Mouse (Mus musculus): ENCODE results near the gene Il17rd. TPM values are rescaled to one million over a fixed set of nuclear protein-coding genes. Genes with fewer than 3 reads are reported as not detected.

Gene Il17rd
- polyA plus RNA-seq, 1 experiment from 2014 or later = 1.9 TPM

DNA sequence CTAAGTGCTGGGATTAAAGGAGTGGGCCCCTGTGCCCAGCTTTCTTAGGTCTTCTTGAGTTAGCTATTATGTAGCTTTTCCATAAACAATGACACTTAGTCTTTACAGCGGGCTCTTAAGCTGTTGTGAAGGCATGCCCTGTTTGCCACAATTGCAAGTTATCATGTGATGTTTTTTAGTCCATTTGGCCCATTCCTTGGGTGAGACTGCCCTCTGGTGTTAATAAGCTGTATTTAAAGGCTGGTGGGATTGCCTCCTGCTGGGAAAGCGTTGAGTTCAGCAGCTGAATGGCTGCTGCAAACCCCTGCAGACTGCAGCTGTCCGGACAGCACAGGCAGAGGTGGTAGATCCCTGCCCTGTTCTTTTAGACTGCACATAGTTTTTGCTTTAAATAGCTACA, 58.0 kb downstream of the Il17rd start:
- H3K4me2 ChIP-seq (ENCODE audit: low read length) = no peak overlapping the region
- no peaks in the 10 kb centered on the region for H3K9me3 ChIP-seq (replicated peaks; ENCODE audit: control insufficient read depth, low read length, poor library complexity, severe bottlenecking)
- peak; percentile 56; the same call in 1 of the 2 replicates for ATAC-seq
- 7% methylated on average over 3 of the region's 3 CpGs for WGBS
- no peaks in the 10 kb centered on the region for H3K4me1 ChIP-seq (ENCODE audit: control insufficient read depth, insufficient read depth, low read length)
- H3K4me3 ChIP-seq (ENCODE audit: low read depth, low read length) = no peak overlapping the region
- no peaks in the 10 kb centered on the region for H3K27me3 ChIP-seq (ENCODE audit: control insufficient read depth, insufficient read depth, low read depth, low read length)
- H3K36me3 ChIP-seq (ENCODE audit: control insufficient read depth, insufficient read depth, low read length) = no peaks in the 10 kb centered on the region
- H3K9ac ChIP-seq (ENCODE audit: low read depth, low read length) = no peak overlapping the region
- no peak overlapping the region for H3K27ac ChIP-seq (ENCODE audit: low read length)

DNA sequence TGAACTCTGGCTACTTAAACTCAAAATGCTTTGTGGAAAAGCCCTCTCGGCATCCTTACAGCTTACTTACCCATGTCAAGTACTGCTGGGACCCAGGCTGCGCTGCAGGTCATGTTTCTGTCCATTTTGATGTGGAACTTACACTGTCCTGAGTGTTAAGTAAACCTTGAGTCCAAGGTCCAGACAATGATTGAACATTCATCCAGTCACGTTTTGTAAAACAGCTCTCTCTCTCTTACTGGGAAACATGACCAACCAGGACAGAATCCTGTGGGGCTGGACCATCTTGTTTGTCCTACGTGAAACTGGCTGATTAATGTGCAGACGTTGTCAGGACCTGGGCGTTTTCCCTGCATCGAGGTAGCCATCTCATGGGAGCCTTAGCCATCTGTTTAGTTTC, 63.0 kb downstream of the Il17rd start:
- Histone ChIP-seq H3K27me3 (ENCODE audit: control insufficient read depth, insufficient read depth, low read depth, low read length) (no peaks in the 10 kb centered on the region), H3K4me1 (ENCODE audit: control insufficient read depth, insufficient read depth, low read length) (no peaks in the 10 kb centered on the region), H3K4me2 (ENCODE audit: low read length) (no peak overlapping the region), H3K4me3 (ENCODE audit: low read depth, low read length) (no peak overlapping the region), H3K9ac (ENCODE audit: low read depth, low read length) (no peak overlapping the region), H3K27ac (ENCODE audit: low read length) (no peak overlapping the region), H3K36me3 (ENCODE audit: control insufficient read depth, insufficient read depth, low read length) (no peaks in the 10 kb centered on the region), H3K9me3 (replicated peaks; ENCODE audit: control insufficient read depth, low read length, poor library complexity, severe bottlenecking) (no peaks in the 10 kb centered on the region)
- WGBS = 69% methylated on average over 7 of the region's 7 CpGs
- ATAC-seq = no peak

DNA sequence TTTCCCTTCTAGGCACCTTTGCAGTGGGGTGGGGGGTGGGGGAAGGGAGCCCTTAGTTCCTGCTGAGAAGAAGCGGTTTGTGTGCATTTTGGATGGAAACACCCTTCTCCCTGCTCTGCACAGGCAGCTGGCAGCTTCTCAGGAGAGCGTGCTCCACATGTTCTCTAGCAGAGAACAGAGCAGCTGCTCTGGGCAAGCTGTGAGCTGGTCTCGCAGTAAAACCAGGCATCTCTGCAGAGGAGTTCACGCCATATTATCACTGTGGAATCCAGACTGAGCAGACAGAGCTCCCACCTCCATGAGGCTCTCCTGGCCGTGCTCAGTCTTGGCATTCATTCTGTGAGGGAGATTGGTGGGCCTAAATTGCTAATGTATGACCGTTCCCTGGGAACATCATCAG, 64.0 kb downstream of the Il17rd start:
- no peaks in the 10 kb centered on the region for H3K4me1 ChIP-seq (ENCODE audit: control insufficient read depth, insufficient read depth, low read length)
- no peaks in the 10 kb centered on the region for H3K36me3 ChIP-seq (ENCODE audit: control insufficient read depth, insufficient read depth, low read length)
- no peaks in the 10 kb centered on the region for H3K9me3 ChIP-seq (replicated peaks; ENCODE audit: control insufficient read depth, low read length, poor library complexity, severe bottlenecking)
- no peak overlapping the region for H3K9ac ChIP-seq (ENCODE audit: low read depth, low read length)
- WGBS = 69% methylated on average over 6 of the region's 6 CpGs
- H3K27ac ChIP-seq (ENCODE audit: low read length) = no peak overlapping the region
- H3K4me3 ChIP-seq (ENCODE audit: low read depth, low read length) = no peak overlapping the region
- H3K4me2 ChIP-seq (ENCODE audit: low read length) = no peak overlapping the region
- H3K27me3 ChIP-seq (ENCODE audit: control insufficient read depth, insufficient read depth, low read depth, low read length) = no peaks in the 10 kb centered on the region
- ATAC-seq = no peak

DNA sequence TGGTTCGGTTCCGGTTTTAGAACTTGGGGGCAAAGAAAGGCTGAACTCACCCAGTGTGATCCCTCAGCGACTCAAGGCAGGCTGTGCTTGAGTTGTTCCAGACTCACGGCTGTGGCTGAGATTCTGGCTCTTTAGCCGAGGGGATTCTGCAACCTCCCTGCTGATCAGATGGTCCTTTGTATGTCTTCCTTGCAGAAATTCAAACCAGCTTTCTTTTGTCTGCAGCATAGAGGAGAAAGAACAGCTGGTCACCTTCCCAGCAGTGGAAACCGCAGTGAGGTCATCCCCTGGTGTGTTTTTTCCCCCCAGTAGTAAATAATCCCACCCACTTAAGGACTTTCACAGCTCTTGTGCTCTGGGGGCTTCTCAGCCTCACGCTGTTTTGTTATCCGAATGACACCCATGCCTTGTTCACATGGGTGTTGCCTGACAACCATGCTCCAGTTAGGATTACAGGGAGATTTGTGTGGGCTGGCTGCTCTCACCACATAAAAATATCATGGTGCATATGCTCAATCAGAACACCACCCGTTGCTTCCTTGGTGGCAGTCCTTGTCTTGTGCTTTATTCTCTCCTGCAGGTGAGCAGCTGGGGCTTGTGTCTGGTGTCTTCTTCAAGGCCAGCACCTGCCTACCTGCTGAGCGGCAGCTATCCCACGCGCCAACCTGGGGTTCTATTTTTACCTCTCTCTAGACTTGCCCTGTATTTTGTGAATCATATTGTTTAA, 67.2 kb downstream of the Il17rd start:
- H3K27ac ChIP-seq (ENCODE audit: low read length) = no peak overlapping the region
- no peaks in the 10 kb centered on the region for H3K36me3 ChIP-seq (ENCODE audit: control insufficient read depth, insufficient read depth, low read length)
- 53% methylated on average over 12 of the region's 12 CpGs for WGBS
- H3K4me1 ChIP-seq (ENCODE audit: control insufficient read depth, insufficient read depth, low read length) = no peaks in the 10 kb centered on the region
- ATAC-seq = no peak
- H3K4me2 ChIP-seq (ENCODE audit: low read length) = no peak overlapping the region
- H3K4me3 ChIP-seq (ENCODE audit: low read depth, low read length) = no peak overlapping the region
- H3K27me3 ChIP-seq (ENCODE audit: control insufficient read depth, insufficient read depth, low read depth, low read length) = no peaks in the 10 kb centered on the region
- H3K9me3 ChIP-seq (replicated peaks; ENCODE audit: control insufficient read depth, low read length, poor library complexity, severe bottlenecking) = no peaks in the 10 kb centered on the region
- H3K9ac ChIP-seq (ENCODE audit: low read depth, low read length) = no peak overlapping the region

DNA sequence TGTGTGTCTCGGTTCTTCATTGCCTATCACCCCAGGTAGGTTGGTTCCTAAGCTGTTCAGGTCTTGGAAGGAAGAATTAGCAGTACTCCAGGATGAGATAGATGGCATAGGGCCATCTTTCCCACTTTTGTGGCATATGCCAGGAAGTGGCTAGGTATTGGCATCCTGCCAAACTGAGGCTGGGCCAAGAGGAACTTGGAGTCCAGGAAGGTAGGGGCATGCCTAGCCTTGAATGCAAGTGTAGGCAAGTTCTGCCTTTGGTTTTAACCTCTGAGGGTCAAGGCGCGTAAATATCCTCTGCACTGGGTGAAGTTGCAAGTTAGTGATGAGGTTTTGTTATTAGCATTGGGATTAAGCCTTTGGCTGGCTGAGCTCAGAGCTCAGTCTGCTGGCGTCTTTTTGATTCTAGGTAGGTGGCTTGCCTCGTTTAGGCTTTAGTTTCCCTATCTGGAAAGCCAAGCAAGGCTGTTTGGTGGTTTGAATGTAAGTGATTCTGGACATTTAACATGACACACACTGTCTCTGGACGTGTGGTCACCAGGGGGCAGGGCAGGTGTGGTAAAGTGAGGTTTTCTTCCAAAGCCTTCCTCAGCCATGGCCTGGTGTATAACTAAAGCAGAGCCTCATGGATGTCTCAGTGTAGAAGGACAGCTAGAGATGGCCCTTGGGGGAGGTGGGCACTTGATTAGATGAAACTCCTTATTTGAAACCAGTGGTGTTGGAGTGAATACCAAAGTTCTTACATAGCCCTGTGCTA, 70.2 kb downstream of the Il17rd start:
- no peak for ATAC-seq
- 64% methylated on average over 6 of the region's 6 CpGs for WGBS

DNA sequence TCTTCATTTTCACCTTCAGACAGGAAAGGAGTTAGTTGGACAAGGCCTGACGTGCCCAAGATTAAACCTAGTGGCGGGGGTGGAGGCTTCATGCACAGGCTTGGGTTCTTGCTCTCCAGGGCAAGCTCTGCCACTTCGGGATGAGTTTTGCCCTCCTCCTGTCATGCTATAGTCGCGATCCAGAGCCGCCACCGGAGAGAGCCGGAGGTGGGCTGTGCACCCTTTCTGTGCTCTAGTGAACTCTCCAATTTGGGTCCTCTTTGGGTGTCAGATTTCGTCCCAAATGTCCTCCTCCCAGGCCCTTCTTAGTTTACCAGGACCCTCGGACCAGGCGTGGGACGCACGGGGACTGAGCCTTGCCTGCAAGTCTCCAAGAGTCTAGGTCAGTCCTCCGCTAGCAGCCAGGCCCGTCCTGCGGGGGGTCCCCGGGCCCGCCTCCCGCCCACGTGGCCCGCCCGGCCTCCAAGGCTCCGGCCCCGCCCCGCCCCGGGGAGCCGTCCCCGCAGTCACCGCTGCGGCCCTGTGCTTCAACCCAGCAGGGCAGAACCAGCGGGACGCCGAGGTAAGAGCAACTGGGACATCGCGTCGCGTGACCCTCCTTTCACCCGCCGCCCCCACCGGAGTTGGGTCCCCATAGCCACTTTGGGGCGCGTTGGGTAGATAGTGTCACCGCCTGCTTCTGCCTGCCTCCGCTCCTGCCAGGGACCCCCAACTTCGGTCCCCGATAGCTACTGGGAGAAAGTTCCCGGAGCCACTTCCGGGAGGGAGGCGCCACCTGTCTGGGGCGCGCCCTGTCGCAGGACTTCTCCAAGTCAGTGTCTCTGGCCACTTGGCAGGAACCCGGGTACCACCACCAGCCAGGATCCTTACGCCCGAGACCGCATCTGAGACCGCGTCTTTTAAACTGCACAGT, 75.9 kb downstream of the Il17rd start, which contains the start of gene Arhgef3:
Gene Arhgef3 (plus strand): TSS at position 538 of the 913 bp plus-strand sequence.
- H3K4me2 ChIP-seq (ENCODE audit: low read length) = peak within 1 kb of the TSS; percentile 99
- ATAC-seq = peak; percentile 71
- no peak within 1 kb of the TSS for H3K27ac ChIP-seq (ENCODE audit: low read length)
- no peaks in the 10 kb centered on the region for H3K36me3 ChIP-seq (ENCODE audit: control insufficient read depth, insufficient read depth, low read length)
- H3K9me3 ChIP-seq (replicated peaks; ENCODE audit: control insufficient read depth, low read length, poor library complexity, severe bottlenecking) = no peaks in the 10 kb centered on the region
- under 1% methylated on average over 58 of the region's 58 CpGs for WGBS
- H3K9ac ChIP-seq (ENCODE audit: low read depth, low read length) = peak within 1 kb of the TSS; percentile 59
- peaks cover 23% of the 10 kb centered on the region for H3K27me3 ChIP-seq (ENCODE audit: control insufficient read depth, insufficient read depth, low read depth, low read length)
- peak within 1 kb of the TSS; percentile 55 for H3K4me3 ChIP-seq (ENCODE audit: low read depth, low read length)
- H3K4me1 ChIP-seq (ENCODE audit: control insufficient read depth, insufficient read depth, low read length) = peaks cover 11% of the 10 kb centered on the region

More for the DNA sequence above, 70.2 kb downstream of the Il17rd start:
- H3K27me3 ChIP-seq (ENCODE audit: control insufficient read depth, insufficient read depth, low read depth, low read length) = peaks cover 7% of the 10 kb centered on the region
- no peak overlapping the region for H3K4me2 ChIP-seq (ENCODE audit: low read length)
- no peaks in the 10 kb centered on the region for H3K36me3 ChIP-seq (ENCODE audit: control insufficient read depth, insufficient read depth, low read length)
- no peaks in the 10 kb centered on the region for H3K9me3 ChIP-seq (replicated peaks; ENCODE audit: control insufficient read depth, low read length, poor library complexity, severe bottlenecking)
- no peak overlapping the region for H3K4me3 ChIP-seq (ENCODE audit: low read depth, low read length)
- H3K9ac ChIP-seq (ENCODE audit: low read depth, low read length) = no peak overlapping the region
- H3K27ac ChIP-seq (ENCODE audit: low read length) = no peak overlapping the region
- peaks cover under 1% of the 10 kb centered on the region; the same call in 1 of the 2 replicates for H3K4me1 ChIP-seq (ENCODE audit: control insufficient read depth, insufficient read depth, low read length)

DNA sequence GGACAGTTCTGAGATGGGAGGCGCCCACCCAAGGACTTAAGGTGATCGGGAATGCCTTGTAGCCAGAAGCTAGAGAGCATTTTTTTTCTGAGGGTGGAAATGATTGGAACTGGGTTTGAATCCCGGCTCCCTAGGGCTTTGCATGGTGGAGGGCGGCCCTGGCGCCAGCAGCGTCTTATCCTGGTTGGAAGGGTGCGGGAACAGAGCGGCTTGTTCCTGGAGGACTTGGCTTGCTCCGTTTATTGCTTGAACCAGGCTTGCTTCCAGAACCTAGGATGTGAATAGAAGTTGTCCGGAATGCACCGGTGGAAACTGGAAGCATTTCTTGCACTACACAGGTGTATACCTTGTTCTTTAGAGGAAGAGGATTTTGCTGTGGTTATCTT, 76.5 kb downstream of the Il17rd start:
- Histone ChIP-seq H3K9me3 (replicated peaks; ENCODE audit: control insufficient read depth, low read length, poor library complexity, severe bottlenecking) (no peaks in the 10 kb centered on the region), H3K27ac (ENCODE audit: low read length) (no peak overlapping the region), H3K36me3 (ENCODE audit: control insufficient read depth, insufficient read depth, low read length) (no peaks in the 10 kb centered on the region), H3K4me2 (ENCODE audit: low read length) (peak overlapping the region; percentile 99), H3K27me3 (ENCODE audit: control insufficient read depth, insufficient read depth, low read depth, low read length) (peaks cover 23% of the 10 kb centered on the region), H3K9ac (ENCODE audit: low read depth, low read length) (no peak overlapping the region), H3K4me1 (ENCODE audit: control insufficient read depth, insufficient read depth, low read length) (peaks cover 11% of the 10 kb centered on the region), H3K4me3 (ENCODE audit: low read depth, low read length) (peak overlapping the region; percentile 55)
- WGBS = 20% methylated on average over 11 of the region's 11 CpGs
- no peak for ATAC-seq

DNA sequence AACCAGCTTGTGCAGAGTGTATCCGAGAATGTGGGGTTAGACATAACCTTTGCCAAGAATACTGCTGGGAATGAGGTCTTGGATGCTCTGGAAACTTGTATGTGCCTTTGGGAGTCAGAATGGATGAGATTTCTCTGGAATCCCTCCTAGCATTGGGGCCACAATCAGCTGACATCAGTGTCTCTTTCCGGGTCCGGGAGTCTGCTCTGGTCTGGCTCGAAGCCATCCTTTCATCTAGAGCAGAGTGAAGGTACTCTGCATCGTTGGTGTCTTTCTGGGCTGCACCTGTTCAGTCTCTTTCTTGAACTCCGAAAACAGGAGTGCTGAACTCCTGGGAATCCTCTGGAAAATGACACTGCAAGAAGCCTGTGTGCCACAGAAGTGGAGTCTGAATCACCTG, 77.2 kb downstream of the Il17rd start:
- Histone ChIP-seq H3K4me3 (ENCODE audit: low read depth, low read length) (no peak overlapping the region), H3K27me3 (ENCODE audit: control insufficient read depth, insufficient read depth, low read depth, low read length) (peaks cover 23% of the 10 kb centered on the region), H3K9me3 (replicated peaks; ENCODE audit: control insufficient read depth, low read length, poor library complexity, severe bottlenecking) (no peaks in the 10 kb centered on the region), H3K27ac (ENCODE audit: low read length) (no peak overlapping the region), H3K4me1 (ENCODE audit: control insufficient read depth, insufficient read depth, low read length) (peaks cover 11% of the 10 kb centered on the region), H3K36me3 (ENCODE audit: control insufficient read depth, insufficient read depth, low read length) (no peaks in the 10 kb centered on the region), H3K9ac (ENCODE audit: low read depth, low read length) (no peak overlapping the region), H3K4me2 (ENCODE audit: low read length) (no peak overlapping the region; the same call in 1 of the 2 replicates)
- 74% methylated on average over 6 of the region's 6 CpGs for WGBS
- no peak for ATAC-seq

Measured in midbrain, embryonic 16.5 days (tissue).